Mouse (Mus musculus) heart, postnatal 0 days (tissue): ENCODE data around the gene Tspan2.

Experiments used
- CTCF ChIP-seq: IDR thresholded peaks from 2 replicates; pipeline ENCODE4 v1.5.1; 2016; ENCODE audit warnings: antibody characterized with exemption, control low read depth, low read depth
- EP300 ChIP-seq: IDR thresholded peaks from 2 replicates; pipeline ENCODE4 v1.6.1; 2016; ENCODE audit warnings: antibody characterized with exemption, low read depth

DNA sequence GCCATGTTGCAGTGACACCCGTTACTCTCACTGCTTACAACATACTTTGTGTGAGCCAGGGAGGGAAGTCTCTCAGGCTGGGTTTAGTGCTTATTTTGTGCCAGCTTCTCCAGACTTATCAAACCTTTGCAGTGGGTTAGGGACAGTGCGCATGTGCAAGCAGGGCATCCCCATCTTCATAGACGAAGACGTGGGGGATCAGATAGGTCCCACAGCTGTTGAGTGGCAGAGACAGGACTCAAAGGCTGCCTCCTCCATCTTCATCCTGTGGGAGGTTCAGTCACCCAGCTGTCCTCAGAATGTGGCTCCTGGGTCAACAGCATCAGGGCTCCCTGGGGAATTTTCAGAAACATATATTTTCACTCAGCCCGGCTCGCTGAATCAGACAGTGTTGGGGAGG lies 2.1 kb downstream of the Tspan2 start:
- TF ChIP-seq CTCF (no peak), EP300 (no peak)
